Mouse (Mus musculus): ENCODE data around the gene Fgfr2. TPM values are rescaled to one million over a fixed set of nuclear protein-coding genes. Genes with fewer than 3 reads are reported as not detected.

Gene Fgfr2
- polyA plus RNA-seq, 1 experiment from 2014 or later = 121 TPM

DNA sequence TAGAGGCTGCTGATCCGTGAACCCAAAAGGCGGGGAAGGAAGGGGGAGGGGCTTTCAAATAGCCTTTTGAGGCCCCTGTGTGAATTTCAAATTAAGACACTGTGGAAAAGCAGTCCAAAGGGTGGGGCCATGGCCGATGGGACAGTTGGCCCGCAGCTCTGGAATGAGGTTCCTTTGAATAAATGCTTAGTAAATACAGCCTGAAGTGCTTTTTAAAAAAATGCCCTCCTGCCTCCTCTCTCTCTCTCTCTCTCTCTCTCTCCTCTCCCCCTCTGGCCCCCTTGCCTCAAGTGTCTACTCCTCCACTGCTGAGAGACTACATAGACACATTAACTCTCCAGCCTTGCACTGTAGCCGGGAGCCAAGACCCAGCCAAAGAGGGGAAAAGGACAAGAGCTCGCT lies 2917.0 kb downstream of the Fgfr2 start:
- H3K9me3 ChIP-seq = no peaks in the 10 kb centered on the region
- WGBS = 26% methylated on average over 6 of the region's 6 CpGs
- no peak overlapping the region for H3K4me3 ChIP-seq
- no peaks in the 10 kb centered on the region for H3K27me3 ChIP-seq
- H3K36me3 ChIP-seq = peaks cover 7% of the 10 kb centered on the region; the same call in 1 of the 2 replicates
- H3K4me2 ChIP-seq (replicated peaks) = no peak overlapping the region
- H3K9ac ChIP-seq = no peak overlapping the region
- peak overlapping the region; percentile 87 for H3K27ac ChIP-seq
- H3K4me1 ChIP-seq = peaks cover 48% of the 10 kb centered on the region
- ATAC-seq (ENCODE audit: insufficient number of reproducible peaks, insufficient read depth, low FRiP score, low TSS enrichment) = no peak

DNA sequence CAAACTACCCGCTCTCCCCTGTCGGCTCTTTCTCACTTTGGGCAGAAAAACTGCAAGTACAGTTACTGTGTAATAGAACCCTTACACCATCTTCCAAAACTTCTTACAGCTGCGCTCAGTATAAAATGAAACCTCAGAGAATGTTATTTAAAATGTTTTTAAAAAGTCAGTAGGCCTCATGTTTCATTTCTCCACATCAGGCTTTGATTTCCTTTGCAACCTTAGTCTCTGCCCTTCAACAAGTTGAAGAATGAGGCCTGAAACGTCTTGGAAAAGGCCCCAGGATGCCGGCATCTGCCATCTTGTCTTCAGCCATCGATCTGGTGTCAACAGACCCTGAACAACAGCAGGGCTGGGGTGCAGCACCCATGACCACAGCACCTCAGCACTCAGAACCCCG lies 2918.0 kb downstream of the Fgfr2 start:
- no peaks in the 10 kb centered on the region for H3K27me3 ChIP-seq
- no peaks in the 10 kb centered on the region for H3K9me3 ChIP-seq
- no peak for ATAC-seq (ENCODE audit: insufficient number of reproducible peaks, insufficient read depth, low FRiP score, low TSS enrichment)
- no peak overlapping the region for H3K4me2 ChIP-seq (replicated peaks)
- WGBS = 48% methylated on average over 7 of the region's 7 CpGs
- H3K4me3 ChIP-seq = no peak overlapping the region
- H3K36me3 ChIP-seq = peaks cover 13% of the 10 kb centered on the region
- no peak overlapping the region for H3K9ac ChIP-seq
- H3K4me1 ChIP-seq = peaks cover 45% of the 10 kb centered on the region
- peak overlapping the region; percentile 87 for H3K27ac ChIP-seq

DNA sequence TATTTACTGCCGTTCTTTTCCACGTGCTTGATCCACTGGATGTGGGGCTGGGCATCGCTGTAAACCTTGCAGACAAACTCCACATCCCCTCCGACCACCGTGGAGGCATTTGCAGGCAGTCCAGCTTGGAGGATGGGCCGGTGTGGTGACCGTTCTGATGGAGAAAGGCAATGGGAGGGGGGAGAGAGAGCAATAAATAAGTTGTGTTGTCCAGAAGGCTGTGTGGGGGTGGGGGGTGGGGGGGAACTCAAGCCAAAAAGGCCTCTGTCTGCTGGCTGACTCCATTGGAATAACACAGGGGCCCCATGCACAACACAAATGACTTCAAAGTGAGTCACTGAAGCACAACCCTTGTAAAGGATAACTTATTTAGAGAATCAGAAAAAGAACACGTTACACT lies 2922.1 kb downstream of the Fgfr2 start:
- H3K36me3 ChIP-seq = peaks cover 31% of the 10 kb centered on the region
- 85% methylated on average over 8 of the region's 8 CpGs for WGBS
- H3K4me1 ChIP-seq = peaks cover 16% of the 10 kb centered on the region
- H3K9me3 ChIP-seq = no peaks in the 10 kb centered on the region
- no peak overlapping the region for H3K4me2 ChIP-seq (replicated peaks)
- H3K27me3 ChIP-seq = no peaks in the 10 kb centered on the region
- no peak overlapping the region for H3K4me3 ChIP-seq
- no peak overlapping the region for H3K27ac ChIP-seq
- H3K9ac ChIP-seq = no peak overlapping the region
- ATAC-seq (ENCODE audit: insufficient number of reproducible peaks, insufficient read depth, low FRiP score, low TSS enrichment) = no peak

DNA sequence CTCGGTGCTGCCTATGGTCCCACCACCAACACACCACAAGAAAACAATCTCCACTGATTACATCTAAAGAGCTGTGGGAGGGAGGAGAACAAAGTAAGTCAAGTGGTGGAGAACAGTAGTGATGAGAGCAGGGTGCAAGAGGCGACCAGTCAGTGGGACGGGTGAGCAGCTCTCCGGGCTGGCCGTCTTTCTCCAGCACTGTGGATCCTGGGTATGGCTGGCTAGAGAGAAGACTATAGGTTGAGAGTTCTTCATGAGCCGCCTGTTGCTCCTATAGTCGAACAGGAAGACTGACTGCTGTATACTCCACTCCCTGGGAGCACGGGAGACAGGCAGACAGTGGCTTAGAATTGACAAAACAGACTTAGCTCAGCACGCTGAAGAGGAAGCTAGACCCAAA lies 2923.2 kb downstream of the Fgfr2 start:
- Histone ChIP-seq H3K4me3 (no peak overlapping the region), H3K36me3 (peaks cover 37% of the 10 kb centered on the region), H3K4me1 (peaks cover 10% of the 10 kb centered on the region; the same call in 1 of the 2 replicates), H3K27ac (no peak overlapping the region), H3K9me3 (no peaks in the 10 kb centered on the region), H3K4me2 (replicated peaks) (no peak overlapping the region), H3K9ac (no peak overlapping the region), H3K27me3 (no peaks in the 10 kb centered on the region)
- 90% methylated on average over 9 of the region's 9 CpGs for WGBS
- no peak for ATAC-seq (ENCODE audit: insufficient number of reproducible peaks, insufficient read depth, low FRiP score, low TSS enrichment)

DNA sequence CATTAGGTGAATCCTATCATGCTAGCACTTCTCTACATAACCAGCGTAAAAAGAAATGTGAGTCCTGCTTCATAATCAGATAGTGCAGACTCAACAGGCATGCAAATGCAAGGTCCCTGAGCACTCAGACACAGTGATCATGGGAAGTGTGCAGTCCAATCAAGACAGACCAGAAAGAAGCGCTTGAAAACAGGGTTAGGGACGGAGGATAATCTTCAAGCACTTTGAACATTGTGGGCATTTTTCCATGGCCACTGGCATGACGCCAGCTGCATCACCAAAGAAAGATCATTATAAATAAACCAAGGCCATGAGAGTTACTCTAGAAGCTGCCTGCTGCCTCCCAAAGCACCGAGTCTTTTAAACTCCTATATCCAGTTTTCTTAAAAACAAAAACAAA lies 2923.8 kb downstream of the Fgfr2 start:
- no peak for ATAC-seq (ENCODE audit: insufficient number of reproducible peaks, insufficient read depth, low FRiP score, low TSS enrichment)
- Histone ChIP-seq H3K4me1 (peaks cover 8% of the 10 kb centered on the region; the same call in 1 of the 2 replicates), H3K36me3 (peaks cover 41% of the 10 kb centered on the region), H3K9ac (no peak overlapping the region), H3K4me3 (no peak overlapping the region), H3K9me3 (no peaks in the 10 kb centered on the region), H3K4me2 (replicated peaks) (no peak overlapping the region), H3K27me3 (no peaks in the 10 kb centered on the region), H3K27ac (no peak overlapping the region)
- 88% methylated on average over 5 of the region's 5 CpGs for WGBS

DNA sequence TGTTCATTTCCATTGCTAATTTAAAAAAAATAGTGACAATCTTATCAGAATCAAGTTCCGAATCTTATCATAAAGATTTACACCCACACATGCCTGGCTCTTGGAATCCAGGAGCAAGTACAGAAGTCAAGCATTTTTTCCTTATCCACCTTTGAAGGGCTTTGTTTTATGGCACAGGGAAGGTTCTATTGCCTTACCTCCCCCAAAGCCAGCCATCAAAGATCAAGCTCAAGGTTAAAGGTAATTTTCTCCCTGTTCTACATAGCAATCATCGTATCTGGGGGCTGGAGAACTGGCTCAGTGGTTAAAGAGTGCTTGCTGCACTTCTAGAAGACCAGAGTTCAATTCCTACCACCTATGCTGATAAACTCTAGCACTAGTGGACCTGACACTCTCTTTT lies 2928.1 kb downstream of the Fgfr2 start:
- Histone ChIP-seq H3K4me1 (peaks cover 11% of the 10 kb centered on the region), H3K27me3 (no peaks in the 10 kb centered on the region), H3K4me3 (no peak overlapping the region), H3K9me3 (no peaks in the 10 kb centered on the region), H3K27ac (no peak overlapping the region), H3K36me3 (peaks cover 48% of the 10 kb centered on the region), H3K4me2 (replicated peaks) (no peak overlapping the region), H3K9ac (no peak overlapping the region)
- no peak for ATAC-seq (ENCODE audit: insufficient number of reproducible peaks, insufficient read depth, low FRiP score, low TSS enrichment)
- WGBS = 81% methylated on average over 2 of the region's 2 CpGs

DNA sequence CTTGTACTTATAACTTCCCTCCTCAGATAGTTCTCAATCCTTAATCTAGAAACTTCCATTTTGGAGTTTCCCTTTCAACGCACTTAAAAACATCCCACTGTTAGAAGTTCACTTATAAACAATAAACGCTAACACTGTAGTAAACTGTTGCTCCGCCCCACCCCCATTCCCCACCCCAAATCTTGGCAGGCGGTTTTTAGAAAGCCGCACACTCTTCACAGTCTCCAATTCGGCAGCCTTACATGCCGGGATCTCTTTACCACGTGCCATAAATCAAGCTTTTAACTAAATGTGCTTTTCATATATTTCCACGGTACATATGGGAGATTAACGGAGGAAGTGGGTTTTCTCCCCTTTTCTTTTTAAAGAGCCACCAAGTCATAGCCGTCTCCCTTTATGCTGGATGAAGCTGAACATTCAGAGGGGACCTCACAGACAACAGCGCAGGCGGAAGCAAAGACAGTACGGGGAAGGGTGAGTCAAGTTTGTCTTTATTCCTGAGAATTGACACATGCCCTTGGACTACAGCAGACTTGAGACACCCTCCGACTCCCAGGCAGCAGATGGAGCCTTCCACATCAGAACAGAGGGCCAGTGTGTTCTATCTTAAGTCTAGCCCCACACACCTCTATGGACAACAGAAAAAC lies 2932.7 kb downstream of the Fgfr2 start:
- WGBS = 63% methylated on average over 15 of the region's 15 CpGs
- Histone ChIP-seq H3K4me3 (no peak overlapping the region), H3K27ac (no peak overlapping the region), H3K4me2 (replicated peaks) (no peak overlapping the region), H3K4me1 (peaks cover 5% of the 10 kb centered on the region; the same call in 1 of the 2 replicates), H3K27me3 (no peaks in the 10 kb centered on the region), H3K36me3 (peaks cover 48% of the 10 kb centered on the region), H3K9me3 (no peaks in the 10 kb centered on the region), H3K9ac (no peak overlapping the region)
- ATAC-seq (ENCODE audit: insufficient number of reproducible peaks, insufficient read depth, low FRiP score, low TSS enrichment) = no peak

DNA sequence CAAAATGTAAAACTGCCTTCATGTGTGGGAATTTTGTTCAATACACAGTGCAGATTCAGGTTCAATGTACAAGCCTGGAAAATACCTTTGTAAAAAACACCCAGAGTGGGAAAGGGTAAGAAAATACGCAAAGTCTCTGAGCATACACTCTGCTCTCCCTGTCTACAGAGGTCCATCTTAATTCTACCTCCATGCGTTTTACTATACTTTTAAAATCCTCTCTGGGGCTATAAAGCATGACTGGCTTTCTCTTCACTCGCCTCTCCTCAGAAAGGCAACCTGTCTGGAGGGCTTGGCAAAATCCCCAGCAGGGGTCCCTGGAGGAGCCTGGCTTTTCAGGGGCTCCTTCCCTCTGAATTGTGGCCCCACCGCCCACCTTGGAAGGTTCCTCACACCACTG lies 2933.2 kb downstream of the Fgfr2 start:
- H3K4me3 ChIP-seq = no peak overlapping the region
- peaks cover 5% of the 10 kb centered on the region; the same call in 1 of the 2 replicates for H3K4me1 ChIP-seq
- ATAC-seq (ENCODE audit: insufficient number of reproducible peaks, insufficient read depth, low FRiP score, low TSS enrichment) = no peak
- no peak overlapping the region for H3K27ac ChIP-seq
- H3K9ac ChIP-seq = no peak overlapping the region
- peaks cover 51% of the 10 kb centered on the region for H3K36me3 ChIP-seq
- H3K27me3 ChIP-seq = no peaks in the 10 kb centered on the region
- no peaks in the 10 kb centered on the region for H3K9me3 ChIP-seq
- 79% methylated on average over 4 of the region's 4 CpGs for WGBS
- no peak overlapping the region for H3K4me2 ChIP-seq (replicated peaks)

DNA sequence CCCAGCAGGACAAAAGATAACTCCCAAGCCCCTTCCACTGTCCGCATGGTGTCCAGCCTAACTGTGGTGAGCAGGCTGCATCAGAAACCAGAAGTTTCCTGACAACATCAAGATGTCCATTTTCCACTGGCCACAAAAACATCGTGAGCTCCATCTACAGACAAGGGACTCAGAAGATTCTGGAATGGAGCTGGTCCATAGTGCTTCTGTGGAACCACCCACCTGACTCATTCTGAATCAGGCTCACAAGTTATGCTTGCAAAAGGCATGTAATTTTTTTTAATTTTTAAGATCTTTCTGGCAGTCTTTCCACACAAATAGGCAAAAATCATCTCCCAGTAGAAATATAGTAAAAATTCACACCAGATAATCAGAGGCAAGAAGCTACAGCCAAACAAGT lies 2935.0 kb downstream of the Fgfr2 start:
- WGBS = 84% methylated on average over 2 of the region's 2 CpGs

DNA sequence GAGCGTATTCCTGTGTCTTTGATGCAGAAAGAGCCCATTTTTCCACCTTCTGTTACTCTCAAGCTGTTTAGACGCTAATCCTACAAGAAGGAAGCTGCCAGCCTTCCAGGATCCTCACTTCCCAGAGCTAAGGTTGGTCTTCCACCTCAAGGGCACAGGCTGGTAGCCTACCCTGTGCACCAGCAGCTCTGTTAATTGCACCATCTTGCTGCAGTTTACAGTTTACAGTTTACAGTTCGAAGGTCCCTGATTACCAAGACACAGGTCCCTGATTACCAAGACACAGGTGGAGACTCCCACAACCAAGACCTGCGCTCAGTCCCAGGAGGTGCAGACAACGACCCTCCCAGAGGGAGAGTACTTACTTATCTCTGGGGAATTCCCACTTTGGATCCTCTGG lies 2938.3 kb downstream of the Fgfr2 start:
- Histone ChIP-seq H3K4me2 (replicated peaks) (no peak overlapping the region), H3K9ac (no peak overlapping the region), H3K9me3 (no peaks in the 10 kb centered on the region), H3K4me1 (peaks cover 14% of the 10 kb centered on the region), H3K27me3 (no peaks in the 10 kb centered on the region), H3K27ac (peak overlapping the region; percentile 47; the same call in 1 of the 2 replicates), H3K4me3 (no peak overlapping the region), H3K36me3 (peaks cover 52% of the 10 kb centered on the region)
- 83% methylated on average over 5 of the region's 5 CpGs for WGBS
- no peak for ATAC-seq (ENCODE audit: insufficient number of reproducible peaks, insufficient read depth, low FRiP score, low TSS enrichment)

More for the DNA sequence above, 2935.0 kb downstream of the Fgfr2 start:
- ATAC-seq (ENCODE audit: insufficient number of reproducible peaks, insufficient read depth, low FRiP score, low TSS enrichment) = no peak
- H3K27me3 ChIP-seq = no peaks in the 10 kb centered on the region
- no peak overlapping the region for H3K4me3 ChIP-seq
- no peak overlapping the region for H3K9ac ChIP-seq
- peaks cover 59% of the 10 kb centered on the region for H3K36me3 ChIP-seq
- no peaks in the 10 kb centered on the region for H3K9me3 ChIP-seq
- peaks cover 7% of the 10 kb centered on the region for H3K4me1 ChIP-seq
- no peak overlapping the region for H3K27ac ChIP-seq
- no peak overlapping the region for H3K4me2 ChIP-seq (replicated peaks)

DNA sequence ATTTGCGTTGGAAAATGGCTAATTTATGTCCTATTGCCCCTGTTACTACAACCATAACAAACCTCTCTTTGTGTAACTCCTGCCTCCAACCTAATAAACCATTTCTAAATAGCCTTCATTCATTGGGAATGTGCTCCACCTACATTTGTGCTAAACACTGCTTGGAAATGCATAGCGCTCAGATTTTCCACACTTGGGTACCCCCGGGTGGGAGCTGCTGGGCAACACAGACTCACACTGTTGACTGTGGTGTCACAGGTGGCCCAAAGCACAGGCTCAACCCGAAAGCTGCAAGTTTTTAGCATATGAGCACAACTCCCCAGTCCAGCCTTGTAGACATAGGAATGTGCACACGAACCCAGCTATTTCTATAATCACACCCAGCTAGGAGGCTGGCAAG lies 2939.2 kb downstream of the Fgfr2 start:
- no peak overlapping the region for H3K9ac ChIP-seq
- H3K27me3 ChIP-seq = no peaks in the 10 kb centered on the region
- ATAC-seq (ENCODE audit: insufficient number of reproducible peaks, insufficient read depth, low FRiP score, low TSS enrichment) = peak; percentile 76
- 46% methylated on average over 5 of the region's 5 CpGs for WGBS
- no peak overlapping the region for H3K4me2 ChIP-seq (replicated peaks)
- no peaks in the 10 kb centered on the region for H3K9me3 ChIP-seq
- no peak overlapping the region for H3K27ac ChIP-seq
- peaks cover 52% of the 10 kb centered on the region for H3K36me3 ChIP-seq
- H3K4me3 ChIP-seq = no peak overlapping the region
- peaks cover 14% of the 10 kb centered on the region for H3K4me1 ChIP-seq

DNA sequence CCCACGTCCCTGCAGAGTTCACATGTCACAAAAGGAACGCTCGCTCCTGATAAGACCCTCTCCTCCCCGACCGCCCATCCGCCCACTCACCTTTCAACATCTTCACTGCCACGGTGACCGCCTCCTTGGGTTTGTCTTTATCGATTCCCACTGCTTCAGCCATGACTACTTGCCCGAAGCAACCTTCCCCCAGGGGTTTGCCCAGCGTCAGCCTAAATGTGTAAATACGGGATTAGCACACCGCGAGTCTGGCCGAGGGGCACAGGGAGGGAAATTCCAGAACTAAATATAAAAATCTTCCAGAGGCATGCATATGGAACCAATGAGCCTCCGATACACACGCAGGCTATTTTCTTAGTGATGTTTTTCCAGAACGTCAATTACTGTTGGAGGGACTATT lies 2940.6 kb downstream of the Fgfr2 start:
- H3K4me1 ChIP-seq = peaks cover 14% of the 10 kb centered on the region
- ATAC-seq (ENCODE audit: insufficient number of reproducible peaks, insufficient read depth, low FRiP score, low TSS enrichment) = no peak; the same call in 1 of the 2 replicates
- H3K9me3 ChIP-seq = no peaks in the 10 kb centered on the region
- no peaks in the 10 kb centered on the region for H3K27me3 ChIP-seq
- H3K36me3 ChIP-seq = peaks cover 56% of the 10 kb centered on the region
- H3K4me3 ChIP-seq = no peak overlapping the region
- no peak overlapping the region; the same call in 1 of the 2 replicates for H3K9ac ChIP-seq
- WGBS = 3% methylated on average over 18 of the region's 18 CpGs
- H3K27ac ChIP-seq = peak overlapping the region; percentile 75; the same call in 1 of the 2 replicates
- peak overlapping the region; percentile 35 for H3K4me2 ChIP-seq (replicated peaks)

Measured in embryonic facial prominence, embryonic 12.5 days (tissue).